Mouse (Mus musculus) lung, embryonic 15.5 days (tissue): ENCODE results near the gene Ankrd33b. TPM values are rescaled to one million over a fixed set of nuclear protein-coding genes. Genes with fewer than 3 reads are reported as not detected.

Experiments
- ATAC-seq: fragments of 200-750 bp; cut with Nextera tagmentation; 2 replicates; pipeline ENCODE4 v1.8.0; 2017; ENCODE audit warnings: moderate number of reproducible peaks, borderline replicate concordance; ENCODE audit not compliant: low FRiP score, low TSS enrichment; ENCODE audit errors: extremely low read depth
- H3K27ac ChIP-seq: fragments of 300-500 bp; sonication (generic); 2 replicates; pipeline ENCODE4 v1.5.1; 2015; ENCODE audit warnings: moderate library complexity, mild to moderate bottlenecking, inconsistent platforms
- H3K27me3 ChIP-seq: fragments of 300-500 bp; sonication (generic); 2 replicates; pipeline ENCODE4 v1.6.1; 2015; ENCODE audit warnings: inconsistent platforms
- H3K36me3 ChIP-seq: fragments of 300-500 bp; sonication (generic); 2 replicates; pipeline ENCODE4 v1.6.1; 2015; ENCODE audit warnings: inconsistent platforms
- H3K4me1 ChIP-seq: fragments of 300-500 bp; sonication (generic); 2 replicates; pipeline ENCODE4 v1.6.1; 2015; ENCODE audit warnings: inconsistent platforms
- H3K4me2 ChIP-seq: fragments of 300-500 bp; sonication (generic); 2 replicates; pipeline ENCODE4 v1.6.1; 2015; ENCODE audit warnings: inconsistent platforms, mild to moderate bottlenecking, moderate library complexity
- H3K4me3 ChIP-seq: fragments of 300-500 bp; sonication (generic); 2 replicates; pipeline ENCODE4 v1.5.1; 2015; ENCODE audit warnings: mild to moderate bottlenecking, inconsistent platforms
- H3K9ac ChIP-seq: fragments of 300-500 bp; sonication (generic); 2 replicates; pipeline ENCODE4 v1.6.1; 2015; ENCODE audit warnings: inconsistent platforms
- H3K9me3 ChIP-seq: fragments of 300-500 bp; sonication (generic); 2 replicates; pipeline ENCODE4 v1.6.1; 2016; ENCODE audit warnings: inconsistent platforms
- WGBS: fragments of 180-500 bp; shearing (Covaris S2); methylation state at CpG from one replicate; pipeline ENCODE4 v1.1.7; 2015; 5-methylcytosine and 5-hydroxymethylcytosine counted together
- polyA plus RNA-seq: library from polyadenylated mRNA; unstranded; fragments of >200 nt; fragmentation: Nextera tagmentation; extraction: Ambion mirVana; gene quantifications from 2 replicates; pipeline ENCODE4 v1.2.1, GENCODE M21; 2015

Gene Ankrd33b
- polyA plus RNA-seq, 1 experiment from 2014 or later = 5.3 TPM

- WGBS = 92% methylated on average over 13 of the region's 13 CpGs
- no peaks in the 10 kb centered on the region for H3K9me3 ChIP-seq
- H3K27me3 ChIP-seq = no peaks in the 10 kb centered on the region
- H3K4me3 ChIP-seq = no peak overlapping the region
- H3K27ac ChIP-seq = no peak overlapping the region
- no peak overlapping the region for H3K9ac ChIP-seq
- no peak for ATAC-seq
- no peaks in the 10 kb centered on the region for H3K36me3 ChIP-seq
- H3K4me1 ChIP-seq = no peaks in the 10 kb centered on the region
- no peak overlapping the region for H3K4me2 ChIP-seq
These were observed 31.2 kb upstream of the Ankrd33b start for GRCm38 (mm10) chr15:31398769-31399168.

- no peaks in the 10 kb centered on the region for H3K36me3 ChIP-seq
- H3K9ac ChIP-seq = no peak overlapping the region
- H3K27ac ChIP-seq = no peak overlapping the region
- no peak overlapping the region for H3K4me2 ChIP-seq
- H3K9me3 ChIP-seq = no peaks in the 10 kb centered on the region
- H3K4me3 ChIP-seq = no peak overlapping the region
- H3K27me3 ChIP-seq = no peaks in the 10 kb centered on the region
- no peaks in the 10 kb centered on the region for H3K4me1 ChIP-seq
- 76% methylated on average over 3 of the region's 3 CpGs for WGBS
- no peak for ATAC-seq
These were observed 29.9 kb upstream of the Ankrd33b start for GRCm38 (mm10) chr15:31397379-31397778.

- no peak overlapping the region for H3K4me2 ChIP-seq
- no peak overlapping the region for H3K9ac ChIP-seq
- no peaks in the 10 kb centered on the region for H3K9me3 ChIP-seq
- 65% methylated on average over 5 of the region's 5 CpGs for WGBS
- H3K27ac ChIP-seq = no peak overlapping the region
- no peak for ATAC-seq
- H3K4me1 ChIP-seq = no peaks in the 10 kb centered on the region
- H3K27me3 ChIP-seq = no peaks in the 10 kb centered on the region
- no peak overlapping the region for H3K4me3 ChIP-seq
- no peaks in the 10 kb centered on the region for H3K36me3 ChIP-seq
These were observed 29.2 kb upstream of the Ankrd33b start for GRCm38 (mm10) chr15:31396755-31397154.

- Histone ChIP-seq H3K27me3 (no peaks in the 10 kb centered on the region), H3K9me3 (no peaks in the 10 kb centered on the region), H3K36me3 (no peaks in the 10 kb centered on the region), H3K4me1 (no peaks in the 10 kb centered on the region), H3K9ac (no peak overlapping the region), H3K4me3 (no peak overlapping the region), H3K27ac (no peak overlapping the region), H3K4me2 (no peak overlapping the region)
- 77% methylated on average over 4 of the region's 4 CpGs for WGBS
- no peak for ATAC-seq
These were observed 28.5 kb upstream of the Ankrd33b start for GRCm38 (mm10) chr15:31395986-31396385.

GRCm38 (mm10) chr15:31393402-31393801, 25.9 kb upstream of the Ankrd33b start:
- Histone ChIP-seq H3K9me3 (no peaks in the 10 kb centered on the region), H3K27ac (no peak overlapping the region), H3K4me2 (no peak overlapping the region), H3K27me3 (no peaks in the 10 kb centered on the region), H3K9ac (no peak overlapping the region), H3K4me3 (no peak overlapping the region), H3K4me1 (no peaks in the 10 kb centered on the region), H3K36me3 (no peaks in the 10 kb centered on the region)
- ATAC-seq = no peak
- WGBS = 68% methylated on average over 6 of the region's 6 CpGs

GRCm38 (mm10) chr15:31392705-31393104, 25.2 kb upstream of the Ankrd33b start:
- no peak for ATAC-seq
- WGBS = 84% methylated on average over 7 of the region's 7 CpGs
- H3K9ac ChIP-seq = no peak overlapping the region

GRCm38 (mm10) chr15:31392135-31392534, 24.6 kb upstream of the Ankrd33b start:
- Histone ChIP-seq H3K4me1 (no peaks in the 10 kb centered on the region), H3K4me3 (no peak overlapping the region), H3K27ac (no peak overlapping the region), H3K9ac (no peak overlapping the region), H3K4me2 (no peak overlapping the region), H3K27me3 (no peaks in the 10 kb centered on the region), H3K9me3 (no peaks in the 10 kb centered on the region), H3K36me3 (no peaks in the 10 kb centered on the region)
- ATAC-seq = no peak
- 85% methylated on average over 4 of the region's 4 CpGs for WGBS

More at GRCm38 (mm10) chr15:31392705-31393104, 25.2 kb upstream of the Ankrd33b start:
- Histone ChIP-seq H3K27ac (no peak overlapping the region), H3K36me3 (no peaks in the 10 kb centered on the region), H3K4me3 (no peak overlapping the region), H3K27me3 (no peaks in the 10 kb centered on the region), H3K4me1 (no peaks in the 10 kb centered on the region), H3K9me3 (no peaks in the 10 kb centered on the region), H3K4me2 (no peak overlapping the region)

- Histone ChIP-seq H3K36me3 (no peaks in the 10 kb centered on the region), H3K4me1 (peaks cover 5% of the 10 kb centered on the region; the same call in 1 of the 2 replicates), H3K9me3 (no peaks in the 10 kb centered on the region), H3K4me2 (no peak overlapping the region), H3K4me3 (no peak overlapping the region), H3K27ac (no peak overlapping the region), H3K27me3 (no peaks in the 10 kb centered on the region), H3K9ac (no peak overlapping the region)
- 18% methylated on average over 11 of the region's 11 CpGs for WGBS
- ATAC-seq = no peak
These were observed 14.5 kb upstream of the Ankrd33b start for GRCm38 (mm10) chr15:31381936-31382468.

GRCm38 (mm10) chr15:31379471-31379870, 11.9 kb upstream of the Ankrd33b start:
- no peak for ATAC-seq
- H3K4me1 ChIP-seq = peaks cover 5% of the 10 kb centered on the region; the same call in 1 of the 2 replicates
- no peak overlapping the region for H3K4me3 ChIP-seq
- no peaks in the 10 kb centered on the region for H3K36me3 ChIP-seq
- no peak overlapping the region for H3K9ac ChIP-seq
- no peaks in the 10 kb centered on the region for H3K9me3 ChIP-seq
- H3K27me3 ChIP-seq = no peaks in the 10 kb centered on the region
- 74% methylated on average over 3 of the region's 3 CpGs for WGBS
- no peak overlapping the region for H3K27ac ChIP-seq
- no peak overlapping the region for H3K4me2 ChIP-seq

GRCm38 (mm10) chr15:31375212-31375611, 7.7 kb upstream of the Ankrd33b start:
- Histone ChIP-seq H3K27ac (no peak overlapping the region), H3K4me2 (no peak overlapping the region), H3K9ac (no peak overlapping the region), H3K4me3 (no peak overlapping the region), H3K27me3 (peaks cover 4% of the 10 kb centered on the region; the same call in 1 of the 2 replicates), H3K4me1 (no peaks in the 10 kb centered on the region), H3K36me3 (no peaks in the 10 kb centered on the region), H3K9me3 (no peaks in the 10 kb centered on the region)
- peak; percentile 42; the same call in 1 of the 2 replicates for ATAC-seq
- WGBS = 19% methylated on average over 4 of the region's 4 CpGs

- WGBS = 12% methylated on average over 12 of the region's 12 CpGs
- Histone ChIP-seq H3K9me3 (no peaks in the 10 kb centered on the region), H3K4me2 (no peak overlapping the region), H3K36me3 (no peaks in the 10 kb centered on the region), H3K4me3 (no peak overlapping the region), H3K27ac (no peak overlapping the region), H3K4me1 (peaks cover 30% of the 10 kb centered on the region), H3K9ac (no peak overlapping the region), H3K27me3 (peaks cover 53% of the 10 kb centered on the region)
- no peak for ATAC-seq
These were observed 1.6 kb upstream of the Ankrd33b start for GRCm38 (mm10) chr15:31369125-31369612.

- peaks cover 53% of the 10 kb centered on the region for H3K27me3 ChIP-seq
These were observed 1.0 kb upstream of the Ankrd33b start for GRCm38 (mm10) chr15:31368556-31368955.

More at GRCm38 (mm10) chr15:31368556-31368955, 1.0 kb upstream of the Ankrd33b start:
- H3K4me1 ChIP-seq = peaks cover 30% of the 10 kb centered on the region
- no peak overlapping the region for H3K9ac ChIP-seq
- no peaks in the 10 kb centered on the region for H3K9me3 ChIP-seq
- peak overlapping the region; percentile 99; the same call in 1 of the 2 replicates for H3K4me2 ChIP-seq
- WGBS = 19% methylated on average over 8 of the region's 8 CpGs
- ATAC-seq = no peak
- H3K4me3 ChIP-seq = no peak overlapping the region
- H3K36me3 ChIP-seq = no peaks in the 10 kb centered on the region
- H3K27ac ChIP-seq = no peak overlapping the region
